ENCODE assay signal across 30 mouse cellular contexts in genomic region chr13:44530867-44531564, GRCm38 (mm10).
DNase-seq lines count a peak whose midpoint lies in the region; ATAC-seq and TF ChIP-seq lines count a peak whose summit lies in the region.
"Had no signal": no experiment of that assay in that cellular context is flagged by ENCODE, and none has a peak within 500 bp of the region (broad histone marks: within the 10 kb centered on the region; RNA-seq: fewer than 3 reads in every experiment).

No protein-coding gene starts in this region.

- H3K4me3 ChIP-seq in limb, embryonic 14.5 days (replicated peaks; ENCODE audit: low read length) = no peak overlapping the region
- H3K4me3 ChIP-seq: embryonic facial prominence, embryonic 12.5 days; erythroblast, embryonic 14.5 days; heart, adult 2 months; heart, embryonic 10.5 days; heart, embryonic 13.5 days; intestine, embryonic 15.5 days had no signal

- H3K4me1 ChIP-seq in limb, embryonic 14.5 days (ENCODE audit: control insufficient read depth, insufficient read depth, low read length) = peaks cover 5% of the 10 kb centered on the region; the same call in 1 of the 2 replicates
- H3K4me1 ChIP-seq: heart, embryonic 10.5 days; heart, embryonic 13.5 days; intestine, embryonic 15.5 days had no signal

- H3K36me3 ChIP-seq in limb, embryonic 14.5 days (ENCODE audit: control insufficient read depth, insufficient read depth, low read length) = no peaks in the 10 kb centered on the region
- H3K36me3 ChIP-seq: embryonic facial prominence, embryonic 12.5 days; heart, embryonic 10.5 days; heart, embryonic 13.5 days; intestine, embryonic 15.5 days had no signal

- ATAC-seq in activated CD4-positive, CD25-positive, alpha-beta regulatory T cell, adult 4 months = peak; percentile 69
- ATAC-seq in limb, embryonic 14.5 days (ENCODE audit: low FRiP score, low read depth) = no peak
- ATAC-seq: forebrain, embryonic 14.5 days; forebrain, postnatal 0 days; hindbrain, postnatal 0 days; intestine, embryonic 15.5 days had no signal

- no peak for TF ChIP-seq POLR2A in limb, embryonic 14.5 days (IDR thresholded peaks at IDR 0.05; ENCODE audit: borderline replicate concordance, extremely low read depth, insufficient read depth, insufficient read length)

- no peak overlapping the region for H3K9ac ChIP-seq in limb, embryonic 14.5 days (ENCODE audit: low read depth, low read length, severe bottlenecking)
- H3K9ac ChIP-seq: embryonic facial prominence, embryonic 12.5 days; forebrain, postnatal 0 days; heart, embryonic 13.5 days; hindbrain, embryonic 14.5 days; intestine, embryonic 15.5 days had no signal

- peak; percentile 62 for DNase-seq in CD4-positive, CD25-positive, alpha-beta regulatory T cell, adult 2 months (ENCODE audit: low read depth, low spot score)
- DNase-seq in induced T-regulatory cell, adult 2 months (ENCODE audit: low read depth) = peak; percentile 74
- DNase-seq in limb, embryonic 14.5 days (ENCODE audit: low spot score) = peak; percentile 64
- no peak for DNase-seq in Muller cell, postnatal 12 days (ENCODE audit: inconsistent ontology term)
- no peak for DNase-seq in lung, postnatal 14 days
- DNase-seq in spleen, postnatal 36 days (ENCODE audit: low spot score in 2 of 2) = no peak
- DNase-seq: adrenal gland, adult 2 months; adrenal gland, postnatal 14 days; cerebellum, adult 11-12 months; cerebellum, adult 8-10 months; cerebellum, postnatal 10 days; cerebellum, postnatal 36 days; embryo, embryonic 11 days; forebrain, postnatal 0 days; gastrocnemius, postnatal 10 days; gastrocnemius, postnatal 36 days; heart, adult 2 months; heart, postnatal 14 days; heart, postnatal 4 days; kidney, adult 11 months; kidney, adult 8-10 months had no signal

- no peaks in the 10 kb centered on the region; the same call in 1 of the 2 replicates for H3K9me3 ChIP-seq in limb, embryonic 14.5 days (ENCODE audit: control insufficient read depth, low read length)
- H3K9me3 ChIP-seq: embryonic facial prominence, embryonic 12.5 days; heart, embryonic 10.5 days; heart, embryonic 13.5 days; intestine, embryonic 15.5 days had no signal

- no peaks in the 10 kb centered on the region for H3K27me3 ChIP-seq in limb, embryonic 14.5 days (ENCODE audit: control insufficient read depth, insufficient read depth, low read length)
- H3K27me3 ChIP-seq: embryonic facial prominence, embryonic 12.5 days; heart, embryonic 13.5 days; intestine, embryonic 15.5 days had no signal

- H3K27ac ChIP-seq in limb, embryonic 14.5 days (replicated peaks; ENCODE audit: low read depth, low read length) = no peak overlapping the region
- H3K27ac ChIP-seq: embryonic facial prominence, embryonic 12.5 days; heart, adult 2 months; heart, embryonic 10.5 days; heart, embryonic 13.5 days; hindbrain, embryonic 14.5 days; hindbrain, postnatal 0 days; intestine, embryonic 15.5 days had no signal

- no peak overlapping the region for H3K4me2 ChIP-seq in limb, embryonic 14.5 days (replicated peaks; ENCODE audit: low read depth, low read length, severe bottlenecking)
- H3K4me2 ChIP-seq: embryonic facial prominence, embryonic 12.5 days; heart, embryonic 13.5 days; hindbrain, embryonic 14.5 days; intestine, embryonic 15.5 days had no signal

- 69% methylated on average over 9 of the region's 9 CpGs for WGBS in limb, embryonic 14.5 days

Comparison
In these comparisons a context has a peak if more than half of its experiments do, and no peak if none do; other contexts are left out.
1. DNase-seq: peak in CD4-positive, CD25-positive, alpha-beta regulatory T cell, adult 2 months (single experiment), induced T-regulatory cell, adult 2 months (single experiment) and limb, embryonic 14.5 days (single experiment); none in Muller cell, postnatal 12 days (single experiment), lung, postnatal 14 days (single experiment) and spleen, postnatal 36 days (0 of 2).